Mouse (Mus musculus) frontal cortex, postnatal 25 days (tissue): ENCODE measurements around the gene Slc35b4.

Source experiments
- DNase-seq, 2 experiments: peaks; one replicate each; pipeline ENCODE4 v3.0.0; 2022; ENCODE audit warnings: low spot score in 2 of 2

Slc35b4 gene

GRCm38 (mm10) chr6:34170844-34171494 is 5.9 kb downstream of the Slc35b4 start:
- DNase-seq: no peak

- no peak for DNase-seq
Observed at GRCm38 (mm10) chr6:34168834-34169233, 8.1 kb downstream of the Slc35b4 start.

GRCm38 (mm10) chr6:34163014-34163413 is 13.9 kb downstream of the Slc35b4 start:
- no peak for DNase-seq

GRCm38 (mm10) chr6:34162607-34163006 is 14.3 kb downstream of the Slc35b4 start:
- no peak for DNase-seq

- no peak for DNase-seq
Observed at GRCm38 (mm10) chr6:34161511-34161910, 15.4 kb downstream of the Slc35b4 start.

GRCm38 (mm10) chr6:34160816-34161310 is 16.0 kb downstream of the Slc35b4 start:
- DNase-seq: no peak

GRCm38 (mm10) chr6:34159998-34160815 is 16.7 kb downstream of the Slc35b4 start:
- DNase-seq: no peak

- DNase-seq: no peak
Observed at GRCm38 (mm10) chr6:34156841-34157748, 19.8 kb downstream of the Slc35b4 start.

- DNase-seq: no peak
Observed at GRCm38 (mm10) chr6:34156057-34156456, 20.9 kb downstream of the Slc35b4 start.

- no peak for DNase-seq
Observed at GRCm38 (mm10) chr6:34155137-34155804, 21.6 kb downstream of the Slc35b4 start.

GRCm38 (mm10) chr6:34154202-34154601 is 22.7 kb downstream of the Slc35b4 start:
- DNase-seq: peak in 1 of 2 experiments; percentile 39

GRCm38 (mm10) chr6:34153069-34154052 is 23.6 kb downstream of the Slc35b4 start:
- DNase-seq: no peak

- no peak for DNase-seq
Observed at GRCm38 (mm10) chr6:34149821-34150220, 27.1 kb downstream of the Slc35b4 start.

GRCm38 (mm10) chr6:34149066-34149465 is 27.8 kb downstream of the Slc35b4 start:
- DNase-seq: no peak

- no peak for DNase-seq
Observed at GRCm38 (mm10) chr6:34148639-34149038, 28.3 kb downstream of the Slc35b4 start.

- DNase-seq: no peak
Observed at GRCm38 (mm10) chr6:34148021-34148420, 28.9 kb downstream of the Slc35b4 start.

- no peak for DNase-seq
Observed at GRCm38 (mm10) chr6:34146042-34146441, 30.9 kb downstream of the Slc35b4 start.

- no peak for DNase-seq
Observed at GRCm38 (mm10) chr6:34142931-34143330, 34.0 kb downstream of the Slc35b4 start.

GRCm38 (mm10) chr6:34138366-34138765 is 38.5 kb downstream of the Slc35b4 start:
- no peak for DNase-seq

GRCm38 (mm10) chr6:34132391-34132790 is 44.5 kb downstream of the Slc35b4 start:
- no peak for DNase-seq
